Mouse (Mus musculus) CD4-positive, CD25-positive, alpha-beta regulatory T cell, adult 4 months (primary cell): ENCODE results near the gene Ttc28. TPM values are rescaled to one million over a fixed set of nuclear protein-coding genes. Genes with fewer than 3 reads are reported as not detected.
"Not testable (repeated sequence)": the region's sequence is repeated elsewhere in the genome, so short reads cannot be mapped to it uniquely, and the experiment has no call there.

Experiments used
- ATAC-seq: one replicate; pipeline ENCODE4 v1.8.0; 2017
- polyA plus RNA-seq, 2 experiments: library from polyadenylated mRNA; unstranded; fragments of 100-300 nt; shearing (Covaris generic); gene quantifications; one replicate each; pipeline ENCODE4 v1.2.1; 2017

Gene Ttc28
- 1 to 10 TPM; 4.1 to 4.4 TPM for polyA plus RNA-seq

DNA sequence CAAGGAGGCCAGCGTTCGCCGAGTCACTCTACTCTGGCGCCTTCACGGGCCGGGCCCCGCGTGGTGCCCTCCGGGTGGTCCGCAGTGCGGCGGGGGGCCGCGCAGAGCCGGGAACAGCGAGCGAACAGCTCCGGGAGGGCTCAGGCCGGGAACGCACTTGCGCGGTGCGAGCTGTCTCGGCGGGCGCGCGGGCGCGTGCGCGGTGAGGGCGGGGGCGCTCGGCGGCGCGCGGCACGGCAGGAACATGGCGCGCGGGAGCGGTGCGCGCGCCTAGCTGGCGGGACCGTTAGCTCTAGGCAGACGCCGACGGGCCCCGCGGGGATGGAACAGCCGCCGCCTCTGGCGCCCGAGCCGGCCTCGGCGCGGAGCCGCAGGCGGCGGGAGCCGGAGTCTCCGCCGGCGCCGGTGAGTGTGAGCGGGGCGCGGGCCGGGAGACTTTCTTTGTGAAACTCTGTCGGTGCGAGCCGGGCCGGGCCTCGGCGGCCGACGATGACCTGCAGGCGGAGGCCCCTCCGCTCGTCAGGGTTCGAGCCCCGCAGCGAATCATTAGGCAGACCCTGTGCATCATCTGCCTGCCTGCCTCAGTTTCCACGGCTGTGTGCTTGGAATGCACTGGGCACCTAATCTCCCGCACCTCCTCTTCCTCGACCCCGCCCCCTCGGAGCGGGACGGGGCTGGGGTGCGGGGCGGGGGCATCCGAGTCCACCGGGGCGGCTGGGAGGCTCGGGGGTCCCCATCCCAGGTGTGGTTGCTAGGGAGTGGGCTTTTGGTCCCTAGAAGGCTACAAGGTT lies at the start of gene Ttc28:
Gene Ttc28 (plus strand): TSS at position 220 of the 791 bp plus-strand sequence.
- ATAC-seq, result peak; percentile 89

GRCm38 (mm10) chr5:110831036-110831720 lies 48.4 kb upstream of the Ttc28 start:
- no peak for ATAC-seq

GRCm38 (mm10) chr5:110835959-110836358 lies 43.6 kb upstream of the Ttc28 start:
- ATAC-seq, result no peak

DNA sequence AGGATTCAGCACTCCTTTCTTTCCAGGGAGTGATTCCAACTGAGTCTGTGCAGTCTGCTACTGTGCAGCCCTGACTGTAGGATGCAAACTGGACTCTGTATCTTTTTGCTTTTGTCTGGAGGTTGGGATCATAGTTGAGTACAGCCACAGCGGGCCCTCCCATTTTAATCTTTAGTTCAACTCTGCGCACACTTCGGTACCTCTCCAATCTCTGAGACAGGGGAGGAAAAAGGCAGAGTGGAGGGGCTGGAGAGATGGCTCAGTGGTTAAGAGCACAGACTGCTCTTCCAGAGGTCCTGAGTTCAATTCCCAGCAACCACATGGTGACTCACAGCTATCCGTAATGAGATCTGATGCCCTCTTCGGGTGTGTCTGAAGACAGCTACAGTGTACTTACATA lies 41.6 kb upstream of the Ttc28 start:
- not testable (repeated sequence) for ATAC-seq

DNA sequence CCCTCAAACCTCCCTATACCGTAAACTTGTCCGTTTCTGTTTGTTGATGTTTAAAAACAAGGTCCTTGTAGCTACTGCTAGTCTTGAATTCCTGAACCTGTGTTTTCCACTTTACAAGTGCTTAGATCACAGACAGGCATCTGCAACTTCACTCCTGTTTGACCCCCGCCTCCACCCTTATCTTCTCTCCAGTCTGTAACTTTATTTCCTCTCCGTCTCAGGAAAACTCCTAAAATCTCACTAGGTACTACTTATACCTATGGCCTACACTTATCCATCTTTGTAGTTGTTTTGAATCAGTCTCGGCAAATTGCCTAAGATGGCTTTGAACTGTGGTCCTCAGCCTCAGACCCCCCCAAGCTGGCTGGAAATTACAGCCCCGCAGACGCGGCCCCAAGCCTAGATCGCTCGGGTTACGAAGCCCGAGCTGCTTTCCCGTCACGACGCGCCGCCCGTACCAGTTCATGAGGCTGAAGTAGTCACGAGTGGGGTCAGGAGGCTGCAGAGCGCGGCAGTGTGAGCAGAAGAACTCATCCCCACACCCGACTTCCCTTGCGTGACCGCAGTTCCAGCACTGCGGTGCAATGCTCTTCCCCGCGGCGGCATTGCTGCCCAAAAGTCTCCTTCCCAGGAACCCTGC lies 40.4 kb upstream of the Ttc28 start:
- ATAC-seq, result peak; percentile 64

GRCm38 (mm10) chr5:110839678-110840365 lies 39.8 kb upstream of the Ttc28 start, which contains the start of the genes Hscb and Chek2:
Gene Hscb, minus strand, starts transcription at chr5:110839777.
Gene Chek2, plus strand, starts transcription at chr5:110839979.
- peak; percentile 98 for ATAC-seq

DNA sequence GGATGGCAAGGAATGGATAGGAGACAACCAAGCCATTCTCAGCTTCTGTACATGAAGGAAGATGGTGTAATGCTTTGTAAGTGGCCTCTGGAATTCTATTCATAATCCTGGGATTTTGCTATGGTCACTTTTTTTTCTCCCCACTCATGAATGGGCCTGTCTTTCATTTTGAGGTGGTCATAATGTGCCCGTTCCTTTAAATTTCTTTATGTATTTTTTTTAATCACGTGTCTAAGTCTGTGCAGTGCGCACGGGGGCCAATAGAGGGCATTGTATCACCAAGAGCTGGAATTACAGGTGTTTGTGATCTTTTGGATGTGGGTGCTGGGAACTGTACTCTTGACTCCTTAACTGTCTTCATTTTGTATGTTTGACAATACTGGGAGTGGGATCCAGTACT lies 39.1 kb upstream of the Ttc28 start:
- peak; percentile 21 for ATAC-seq

DNA sequence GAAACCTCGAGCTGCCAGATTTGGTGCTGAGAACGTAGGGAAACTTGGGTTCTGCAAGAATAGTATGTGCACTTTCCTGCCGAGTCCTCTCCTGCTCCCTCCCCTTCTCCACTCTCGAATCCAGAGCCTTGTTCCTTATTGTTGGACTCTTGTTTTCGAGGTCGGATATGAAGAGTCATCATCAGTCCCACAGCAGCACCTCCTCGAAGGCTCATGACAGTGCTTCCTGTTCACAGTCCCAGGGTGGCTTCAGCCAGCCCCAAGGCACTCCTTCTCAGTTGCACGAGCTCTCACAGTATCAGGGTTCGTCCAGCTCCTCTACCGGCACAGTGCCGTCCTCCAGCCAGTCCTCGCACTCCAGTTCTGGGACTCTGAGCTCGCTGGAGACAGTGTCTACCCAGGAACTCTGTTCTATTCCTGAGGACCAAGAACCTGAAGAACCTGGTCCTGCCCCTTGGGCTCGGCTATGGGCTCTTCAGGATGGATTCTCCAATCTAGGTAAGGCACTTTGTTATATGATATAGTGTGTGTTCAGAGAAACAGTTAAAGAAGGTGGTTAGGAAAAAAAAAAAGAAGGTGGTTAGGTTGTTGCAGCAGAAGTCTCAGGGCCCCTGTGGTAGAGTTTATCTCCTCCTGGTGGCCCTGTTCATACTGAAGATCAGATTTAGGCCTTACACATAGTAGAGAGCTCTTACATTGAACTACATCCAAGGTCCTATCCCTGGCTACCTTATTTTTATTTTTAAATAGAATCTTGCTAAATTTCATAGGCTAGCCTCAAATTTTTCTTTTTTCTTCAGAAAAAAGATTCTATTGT lies 38.3 kb upstream of the Ttc28 start:
- no peak for ATAC-seq

DNA sequence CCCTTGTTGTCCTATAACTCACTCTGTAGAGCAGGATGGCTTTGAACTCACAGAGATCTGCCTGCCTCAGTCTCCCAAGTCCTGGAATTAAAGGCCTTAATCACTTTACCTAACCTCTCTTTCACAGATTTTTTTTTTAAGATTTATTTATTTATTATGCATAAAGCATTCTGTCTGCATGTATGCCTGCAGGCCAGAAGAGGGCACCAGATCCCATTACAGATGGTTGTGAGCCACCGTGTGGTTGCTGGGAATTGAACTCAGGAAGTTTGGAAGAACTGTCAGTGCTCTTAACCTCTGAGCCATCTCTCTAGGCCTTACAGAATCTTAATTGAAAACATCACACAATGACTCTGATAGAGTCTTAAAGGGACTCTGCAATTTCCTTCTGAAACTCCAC lies 26.6 kb upstream of the Ttc28 start:
- no peak for ATAC-seq

- no peak for ATAC-seq
Observed at GRCm38 (mm10) chr5:110857091-110857490, 22.5 kb upstream of the Ttc28 start.

- ATAC-seq, result no peak
Observed at GRCm38 (mm10) chr5:110859013-110859650, 20.5 kb upstream of the Ttc28 start.

- no peak for ATAC-seq
Observed at GRCm38 (mm10) chr5:110860445-110860844, 19.2 kb upstream of the Ttc28 start.

DNA sequence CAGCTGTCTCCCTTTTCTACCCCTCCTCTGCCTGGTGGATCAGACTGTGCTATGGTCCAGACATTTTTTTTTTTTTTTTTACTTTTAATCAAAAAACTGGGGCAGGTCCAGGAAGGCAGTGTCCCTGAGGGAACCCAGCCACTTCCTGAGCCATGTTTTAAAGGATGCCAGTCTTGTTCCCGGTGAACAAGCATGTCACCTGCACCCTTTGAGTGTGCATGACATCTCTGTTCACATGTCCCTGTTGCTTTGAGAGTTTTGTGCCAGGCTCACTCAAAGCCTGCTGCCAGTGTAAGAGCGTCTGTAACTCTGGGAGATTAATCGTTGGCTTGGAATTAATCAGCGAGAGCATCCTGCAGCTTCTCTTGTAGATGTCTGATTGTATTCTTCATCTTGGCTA lies 11.1 kb upstream of the Ttc28 start:
- no peak for ATAC-seq

DNA sequence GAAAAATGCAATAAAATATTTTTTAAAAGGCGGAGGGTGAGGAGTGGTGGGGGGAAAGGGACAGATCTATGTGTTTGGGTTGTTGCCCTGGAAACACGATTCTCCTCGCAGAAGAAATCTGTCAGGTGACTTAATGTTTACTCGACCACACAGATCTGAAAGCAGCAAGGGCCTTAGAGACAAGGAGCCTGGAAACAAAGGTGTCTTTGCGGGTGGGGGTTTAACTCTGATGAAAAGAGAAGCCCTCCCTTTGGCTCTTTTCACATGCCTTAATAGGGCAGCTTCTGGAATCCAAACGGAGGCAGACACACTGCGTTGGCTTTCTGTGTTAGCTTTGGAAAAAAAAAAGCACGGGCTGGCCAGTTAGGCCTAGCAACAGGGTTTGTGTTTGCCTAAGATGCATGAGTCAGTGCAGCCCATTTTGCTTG lies 10.3 kb upstream of the Ttc28 start:
- no peak for ATAC-seq

GRCm38 (mm10) chr5:110873160-110873559 lies 6.4 kb upstream of the Ttc28 start:
- no peak for ATAC-seq

DNA sequence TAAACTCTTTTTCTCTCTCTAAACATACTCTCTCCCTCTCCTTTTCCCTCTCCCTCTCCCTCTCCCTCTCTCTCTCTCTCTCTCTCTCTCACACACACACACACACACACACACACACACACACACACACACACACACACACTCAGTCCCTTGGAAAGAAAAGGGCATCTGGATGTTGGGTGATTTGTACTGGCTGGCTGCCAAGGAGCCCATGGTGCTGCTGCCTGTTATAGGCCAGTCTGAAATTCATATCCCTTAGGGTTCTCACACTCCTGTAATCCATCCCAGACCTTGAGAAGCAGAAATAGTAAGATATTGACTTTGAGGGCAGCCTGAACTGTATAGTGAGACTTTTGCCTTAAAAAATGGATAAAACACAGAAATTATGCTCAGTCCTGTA lies 4.9 kb upstream of the Ttc28 start:
- no peak for ATAC-seq

- ATAC-seq, result no peak
Observed at GRCm38 (mm10) chr5:110875286-110875685, 4.3 kb upstream of the Ttc28 start.

DNA sequence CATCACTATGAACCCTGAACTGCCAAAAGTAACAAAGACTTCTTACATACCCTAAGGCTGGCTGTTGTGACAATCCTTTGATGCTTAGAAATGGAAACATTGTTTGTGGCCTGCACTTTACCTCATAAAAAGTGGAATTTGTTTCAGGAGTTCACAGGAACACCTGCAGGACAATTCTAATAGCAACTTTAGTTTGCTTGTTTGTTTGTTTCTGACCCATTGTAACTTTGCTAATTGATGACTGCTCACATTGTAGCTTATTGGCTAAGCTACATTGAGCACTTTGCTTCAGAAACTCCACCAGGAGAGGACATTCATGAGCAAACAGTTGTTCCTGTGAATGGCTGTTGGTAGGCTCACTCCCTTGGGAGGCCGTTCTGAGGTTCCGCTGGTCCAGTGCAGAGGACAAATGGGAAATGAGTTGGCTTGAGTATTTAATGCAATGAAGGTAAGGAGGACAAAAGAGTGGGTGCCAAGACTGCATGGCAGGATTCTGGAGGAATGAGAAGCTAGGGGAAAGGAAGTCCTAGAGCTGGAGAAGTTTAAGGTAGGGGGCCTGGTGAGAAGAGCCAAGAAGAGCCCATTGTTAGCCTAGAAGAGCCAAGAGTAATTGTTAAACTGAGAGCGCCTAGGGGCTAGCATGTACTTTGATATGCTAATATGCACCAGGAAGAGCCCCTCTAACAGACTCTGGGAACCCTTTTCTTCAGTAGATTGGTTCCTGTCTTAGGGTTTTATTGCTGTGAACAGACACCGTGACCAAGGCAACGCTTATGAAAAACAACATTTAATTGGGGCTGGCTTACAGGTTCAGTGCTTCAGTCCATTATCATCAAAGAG lies 1.7 kb upstream of the Ttc28 start:
- no peak for ATAC-seq

- not testable (repeated sequence) for ATAC-seq
Observed at GRCm38 (mm10) chr5:110878526-110878925, 1.1 kb upstream of the Ttc28 start.

- no peak for ATAC-seq
Observed at GRCm38 (mm10) chr5:110879042-110879441, 561 bp upstream of the Ttc28 start.
